Mouse (Mus musculus): Measurements from ENCODE around the gene Ncbp1.
A peak's percentile ranks its signal among the peaks of the same experiment; 100 is the strongest.

The Ncbp1 gene

GRCm38 (mm10) chr4:46202562-46203126, 64.2 kb downstream of the Ncbp1 start:
- DNase-seq: peak in 1 of 2 experiments; percentile 11

- DNase-seq: no peak
Observed at GRCm38 (mm10) chr4:46221090-46221489, 82.7 kb downstream of the Ncbp1 start.
